Mouse (Mus musculus): ENCODE data around the gene Sgk2.

- TF ChIP-seq CTCF (IDR thresholded peaks at IDR 0.05; ENCODE audit: low read depth) (no peak), EP300 (IDR thresholded peaks at IDR 0.05; ENCODE audit: low read depth) (no peak)
These were observed 13.9 kb upstream of the Sgk2 start for GRCm38 (mm10) chr2:162973206-162973605.

All from heart, postnatal 0 days (tissue).